Mouse (Mus musculus): ENCODE measurements at regions not wholly inside any gene's neighbourhood (a gene's known extent, or its start where the extent isn't known, plus 50 kb on each side); places are given as distances from the start of the nearest gene placed in this dataset.

DNA sequence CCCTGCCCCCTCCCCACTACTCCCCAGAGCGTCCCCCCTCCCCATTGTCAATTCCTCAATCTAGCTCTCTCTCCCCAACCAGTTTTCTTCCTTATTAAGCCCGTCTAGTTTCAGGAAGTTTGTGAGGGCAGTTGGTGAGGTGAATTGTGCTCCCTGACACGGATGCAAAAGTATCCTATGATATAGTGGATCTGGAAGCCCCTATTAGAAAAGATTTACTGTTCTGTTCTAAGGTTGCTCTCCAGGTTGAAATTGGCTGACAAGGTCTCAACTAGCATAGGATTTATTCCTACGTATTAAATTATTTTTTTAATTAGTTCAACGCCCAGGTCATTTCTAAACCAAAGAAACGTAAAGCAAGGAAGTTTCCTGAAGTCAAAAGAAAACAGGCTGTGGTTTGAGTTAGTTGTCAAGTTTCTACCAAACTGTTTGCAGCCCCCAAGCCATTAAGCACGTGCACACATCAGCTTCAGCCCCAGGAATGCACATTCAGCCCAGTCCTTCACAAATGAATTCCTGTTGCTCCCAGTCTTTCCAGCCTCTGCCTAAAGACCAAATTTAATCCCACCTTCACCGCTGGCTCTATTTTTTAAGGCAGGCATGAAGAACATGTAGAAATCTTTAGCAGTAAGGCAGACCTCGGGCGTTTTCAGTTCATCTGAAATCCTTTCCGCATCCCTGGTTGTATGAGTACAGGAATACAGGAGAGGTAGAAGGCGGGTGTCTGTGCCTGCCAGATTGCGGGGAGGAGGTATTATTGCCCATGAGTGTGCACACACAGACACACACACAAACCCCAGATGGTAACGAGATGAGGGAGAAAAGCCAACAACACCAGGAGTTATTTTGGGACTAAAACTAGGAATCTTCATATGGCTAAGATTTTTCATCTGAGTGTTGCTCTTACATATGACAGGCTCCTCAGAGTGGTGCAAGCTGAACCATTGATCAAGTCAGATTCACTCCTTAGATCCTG is 375.5 kb downstream of the Nuf2 start:
- DNase-seq = no peak

DNA sequence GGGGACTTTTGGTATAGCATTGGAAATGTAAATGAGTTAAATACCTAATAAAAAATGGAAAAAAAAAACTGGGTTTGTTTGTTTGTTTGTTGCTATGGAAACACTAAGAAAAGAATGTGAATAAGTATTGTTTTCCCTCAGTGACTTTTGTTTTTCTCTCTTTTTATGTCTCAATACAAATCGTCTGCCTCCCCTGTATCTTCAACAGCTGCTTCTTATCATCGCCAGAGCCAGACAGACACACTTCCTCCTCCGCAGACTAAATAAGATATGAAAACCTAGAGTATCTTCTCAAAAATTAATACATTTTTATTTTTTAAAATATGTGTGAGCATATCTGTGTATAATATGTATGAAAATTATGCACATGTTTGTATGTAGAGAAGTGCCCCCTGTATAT is 389.0 kb downstream of the Nuf2 start:
- no peak for DNase-seq

DNA sequence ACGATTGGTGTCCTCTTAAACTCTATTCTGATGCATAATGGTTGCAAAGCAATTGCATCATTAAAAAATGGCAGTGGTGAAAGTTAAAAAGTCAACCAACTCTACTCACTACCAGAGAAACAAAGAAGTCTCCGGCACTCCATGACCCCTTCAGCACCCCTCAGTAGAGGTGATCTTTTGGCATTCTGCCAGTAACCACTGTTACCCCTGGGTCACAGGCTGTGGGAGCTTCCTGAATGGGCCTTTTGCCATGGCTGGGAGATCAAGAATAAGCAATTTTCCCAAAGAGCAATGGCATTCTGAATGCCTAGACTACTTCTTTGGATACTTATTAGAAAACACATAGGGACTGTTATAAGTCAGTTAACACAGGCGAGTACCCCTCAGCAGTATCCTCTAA is 391.2 kb downstream of the Nuf2 start:
- DNase-seq = peak; percentile 48

DNA sequence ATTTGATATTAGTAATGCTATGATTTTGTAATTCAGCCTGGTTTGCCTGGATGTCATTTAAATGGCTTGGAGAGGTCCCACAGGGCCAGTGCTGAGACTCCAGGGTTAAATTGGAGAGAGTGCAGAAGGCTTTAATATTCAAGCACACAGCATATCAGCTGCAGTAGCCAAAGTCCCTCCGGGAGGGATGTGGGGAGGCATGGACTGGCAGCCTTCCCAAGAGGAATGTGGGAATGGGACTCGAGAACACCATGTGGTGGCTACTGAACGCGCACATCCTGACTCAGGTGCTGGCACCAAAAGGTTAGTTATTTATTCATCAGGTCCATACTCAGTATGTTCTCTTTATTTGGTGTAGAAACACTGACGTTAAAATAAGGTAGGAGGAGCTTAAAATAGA is 391.8 kb downstream of the Nuf2 start:
- DNase-seq = peak; percentile 78

DNA sequence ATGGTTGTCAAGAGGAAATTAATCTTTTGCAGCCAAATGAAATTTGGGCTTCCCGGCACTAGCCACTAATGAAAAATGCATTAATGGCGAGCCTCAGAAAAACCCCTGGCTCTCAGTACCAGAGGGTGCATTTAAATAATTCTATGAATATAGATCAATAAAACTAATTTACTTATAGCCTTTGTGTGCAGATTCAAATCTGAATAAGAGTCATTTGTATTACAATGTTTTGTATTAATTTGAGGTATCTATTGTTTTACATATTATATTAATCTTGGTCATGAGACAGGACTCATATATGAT is 392.1 kb downstream of the Nuf2 start:
- DNase-seq = no peak

DNA sequence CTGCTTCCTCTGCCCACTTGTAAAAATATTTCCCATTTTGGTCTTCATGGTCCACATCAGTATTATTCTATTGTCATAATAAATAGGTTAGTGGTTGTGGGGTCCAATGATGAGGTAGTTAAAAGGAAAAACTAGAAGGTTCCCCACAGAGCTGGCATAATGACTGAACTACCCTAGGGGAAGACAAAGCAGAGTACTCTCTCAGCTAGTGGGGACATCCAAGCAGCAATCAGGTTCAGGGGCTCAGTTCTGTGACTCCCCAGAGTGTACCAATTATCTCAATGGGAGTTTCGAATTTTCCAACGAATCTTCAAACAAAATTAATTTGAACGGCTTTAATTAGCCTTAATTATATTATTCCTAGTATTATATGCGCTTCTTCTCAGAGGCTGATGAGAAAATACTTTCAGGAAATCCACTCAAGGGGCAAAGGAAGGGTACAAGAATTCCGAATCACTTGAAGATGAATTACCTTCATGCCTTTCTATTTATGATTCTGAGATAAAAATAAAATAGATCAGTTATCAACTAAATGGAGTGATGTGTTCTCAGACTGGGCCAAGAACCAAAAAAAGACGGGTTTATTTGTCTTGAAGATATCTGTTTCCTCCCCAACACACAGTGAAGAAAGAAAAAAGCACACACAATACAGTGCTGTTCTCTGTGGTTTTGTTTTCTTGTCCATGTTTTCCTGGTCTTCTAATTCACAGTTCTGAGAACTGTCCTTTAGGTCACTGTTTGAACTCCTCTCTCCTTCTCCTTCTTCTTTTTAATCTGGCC is 392.7 kb downstream of the Nuf2 start:
- peak; percentile 5 for DNase-seq

DNA sequence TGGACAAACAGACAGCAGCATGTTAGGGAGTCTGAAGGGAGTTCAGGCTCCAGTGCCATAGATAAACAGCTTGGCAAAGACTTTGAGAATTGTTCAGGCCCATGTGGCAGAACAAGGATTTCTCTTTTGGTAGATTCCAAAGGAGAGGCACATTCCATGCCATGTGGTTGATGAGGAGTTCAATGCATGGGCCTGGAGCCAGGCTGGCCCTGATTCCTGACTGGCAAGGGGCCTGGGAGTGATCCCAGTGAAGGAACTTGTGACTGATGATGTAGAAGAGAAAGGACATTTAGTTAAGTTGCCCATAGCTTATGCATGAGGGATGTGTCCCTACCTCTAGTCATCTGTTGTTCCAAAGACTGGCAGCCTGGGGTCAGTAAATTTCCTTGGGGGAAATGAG is 395.7 kb downstream of the Nuf2 start:
- DNase-seq = peak; percentile 3

DNA sequence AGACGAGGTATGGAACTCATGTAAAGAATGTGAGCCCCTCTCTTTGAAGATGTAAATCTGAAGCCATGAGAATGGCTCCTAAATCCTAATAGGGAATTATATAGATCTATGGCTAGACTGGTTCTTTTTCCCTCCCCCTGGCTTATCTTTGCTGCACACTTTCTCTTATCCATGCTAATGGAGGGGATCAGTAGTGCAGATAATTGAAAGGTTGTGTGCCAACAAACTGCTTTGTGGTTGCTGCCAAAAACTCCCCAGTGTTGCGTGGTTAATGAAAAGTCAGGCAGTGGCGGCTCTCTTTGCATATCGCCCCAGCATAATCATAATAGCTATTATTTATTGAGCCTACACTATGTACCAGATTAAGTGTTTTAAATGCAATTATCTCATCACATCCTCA is 427.6 kb downstream of the Nuf2 start:
- DNase-seq = no peak

DNA sequence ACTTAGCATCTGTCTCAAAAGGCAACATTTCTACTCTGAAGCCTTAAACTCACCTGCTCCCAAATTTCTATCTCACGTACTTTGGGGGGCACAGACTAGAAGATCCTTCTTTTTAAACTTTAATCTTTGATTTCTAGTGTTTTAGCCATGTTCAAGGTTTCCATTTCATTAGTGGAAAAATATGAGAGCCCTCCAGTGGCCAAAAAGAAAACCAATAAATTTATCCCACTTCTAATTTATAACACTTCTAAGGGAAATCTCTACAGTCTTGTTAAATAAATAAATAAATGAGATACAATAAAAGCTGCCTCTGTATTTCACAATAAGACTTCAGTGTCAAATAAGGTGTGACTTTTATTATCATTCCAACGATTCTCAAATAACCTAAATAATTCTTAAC is 428.2 kb downstream of the Nuf2 start:
- DNase-seq = no peak

DNA sequence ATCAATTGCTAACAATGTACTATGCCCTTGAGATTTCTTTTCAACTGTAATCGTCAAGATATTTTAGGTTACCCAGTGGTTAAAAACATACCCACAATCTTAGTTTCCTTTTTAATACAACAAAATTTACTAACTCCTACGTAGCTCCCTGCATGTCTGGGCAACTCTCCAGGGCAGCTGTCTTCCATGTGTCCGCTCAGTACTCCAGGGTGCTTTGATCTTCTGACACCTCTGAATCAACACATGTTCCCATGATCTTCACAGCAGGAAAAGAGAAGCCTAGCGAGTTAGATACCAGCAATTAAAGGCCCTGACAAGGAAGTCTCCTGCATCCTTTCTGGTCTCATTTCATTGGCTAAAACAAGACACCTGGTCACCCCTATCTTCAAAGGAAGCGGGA is 432.0 kb downstream of the Nuf2 start:
- peak; percentile 38 for DNase-seq

DNA sequence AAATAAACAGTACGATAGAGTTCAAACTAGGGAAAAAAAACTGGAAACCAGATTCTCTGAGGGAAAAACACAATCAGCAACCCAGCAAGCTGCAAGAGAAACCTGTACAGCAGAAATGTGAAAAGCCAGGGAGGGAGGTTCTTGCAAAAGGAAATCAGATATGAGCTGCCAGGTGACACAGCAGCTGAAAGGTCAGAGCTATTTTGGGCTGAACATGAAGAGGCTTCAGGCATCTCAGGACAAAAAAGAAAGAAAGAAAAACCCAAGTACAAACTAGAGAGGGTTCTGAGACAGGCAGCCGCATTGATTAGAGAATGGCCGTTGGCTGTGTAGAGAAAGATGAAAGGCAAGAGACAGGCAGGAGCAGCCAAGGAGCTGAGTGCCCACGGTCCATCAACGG is 434.5 kb downstream of the Nuf2 start:
- DNase-seq = peak; percentile 4

DNA sequence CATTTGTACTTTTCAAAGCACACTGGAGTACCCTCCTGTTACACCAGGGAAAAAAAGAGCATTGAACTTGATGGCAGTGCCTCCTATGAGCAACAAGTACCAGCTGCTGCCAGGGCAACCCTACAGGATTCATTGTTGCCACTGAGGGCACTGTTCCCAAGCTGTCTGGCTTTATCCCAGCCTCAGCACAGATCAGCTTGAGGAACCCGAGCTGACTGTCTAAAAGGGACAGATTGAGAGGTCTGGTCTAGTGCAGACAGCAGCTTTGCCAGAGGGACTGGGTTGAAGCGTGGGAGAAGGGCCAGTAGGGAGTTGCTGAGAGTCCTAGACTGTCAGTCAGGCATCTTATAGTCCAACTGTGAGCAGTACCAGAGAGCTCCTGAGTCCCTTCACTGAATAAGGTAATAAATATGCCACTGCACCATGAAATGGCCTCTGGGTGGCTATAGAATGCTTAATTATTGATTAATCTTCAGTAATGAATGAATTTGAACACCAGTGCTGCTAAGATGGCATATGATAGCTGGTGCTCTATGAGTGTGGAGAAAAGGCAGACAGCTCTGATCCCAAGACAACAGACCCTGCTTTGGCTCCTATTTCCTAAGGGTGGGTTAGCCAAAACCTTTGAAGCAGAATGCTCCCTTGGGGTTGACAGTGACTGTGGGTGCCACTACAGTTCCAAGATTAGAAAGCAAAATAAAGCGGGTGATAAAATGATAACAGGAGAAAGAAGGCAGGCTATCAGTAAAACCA is 437.5 kb downstream of the Nuf2 start:
- DNase-seq = no peak

DNA sequence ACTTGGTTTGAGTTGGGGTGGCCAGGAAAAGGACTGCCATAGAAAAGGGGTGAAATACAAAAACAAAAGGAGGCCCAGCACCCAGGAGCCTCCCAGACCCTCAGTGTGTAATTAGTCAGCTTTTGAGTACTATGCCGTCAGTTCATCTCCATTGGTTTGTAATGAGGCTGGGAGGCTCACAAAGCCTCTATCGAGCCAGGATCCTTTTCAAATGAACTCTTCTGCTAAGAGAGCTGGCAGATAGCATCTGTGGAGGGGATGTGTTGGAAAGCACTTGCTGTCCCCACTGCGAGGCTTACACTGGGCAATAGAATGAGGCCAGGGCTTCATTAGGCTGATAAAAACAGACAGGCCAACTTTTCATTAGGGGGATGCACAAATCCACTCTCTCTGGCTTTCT is 445.2 kb downstream of the Nuf2 start:
- DNase-seq = no peak

DNA sequence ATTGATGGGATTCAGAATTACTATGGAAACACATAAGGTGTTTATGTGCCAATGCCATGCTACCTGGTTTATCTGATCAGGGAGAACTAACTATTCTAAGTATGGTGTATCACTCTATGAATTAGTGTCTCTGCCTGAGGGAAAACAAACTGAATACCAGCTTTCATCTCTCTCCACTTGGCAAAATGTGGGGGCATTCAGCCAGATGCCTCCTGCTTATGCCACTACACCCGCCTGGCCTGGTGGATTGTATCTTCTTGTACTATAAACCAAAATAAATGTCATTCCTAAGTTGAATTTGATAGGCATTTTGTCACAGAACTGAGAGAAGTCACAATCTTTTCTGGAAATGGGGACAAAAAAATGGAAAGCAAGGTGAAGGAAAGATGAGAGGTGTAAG is 450.6 kb downstream of the Nuf2 start:
- DNase-seq = no peak

DNA sequence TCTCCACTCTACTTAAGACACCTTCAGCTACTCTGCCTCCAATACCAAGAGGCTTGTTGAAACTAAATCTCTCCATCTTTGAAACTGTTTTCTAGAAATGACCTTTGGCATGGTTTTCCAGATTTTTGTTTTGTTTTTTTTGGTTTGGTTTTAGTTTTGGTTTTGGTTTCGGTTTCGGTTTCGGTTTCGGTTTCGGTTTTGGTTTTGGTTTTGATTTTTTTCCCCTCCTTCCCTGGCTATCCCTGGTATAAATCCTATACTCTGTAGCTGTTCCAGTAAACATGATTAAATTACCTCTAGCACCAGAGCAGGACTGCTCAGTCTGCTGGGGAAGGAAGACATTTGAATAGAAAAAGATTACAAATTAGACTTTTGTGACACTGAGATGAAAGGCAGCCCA is 454.0 kb downstream of the Nuf2 start:
- no peak for DNase-seq

DNA sequence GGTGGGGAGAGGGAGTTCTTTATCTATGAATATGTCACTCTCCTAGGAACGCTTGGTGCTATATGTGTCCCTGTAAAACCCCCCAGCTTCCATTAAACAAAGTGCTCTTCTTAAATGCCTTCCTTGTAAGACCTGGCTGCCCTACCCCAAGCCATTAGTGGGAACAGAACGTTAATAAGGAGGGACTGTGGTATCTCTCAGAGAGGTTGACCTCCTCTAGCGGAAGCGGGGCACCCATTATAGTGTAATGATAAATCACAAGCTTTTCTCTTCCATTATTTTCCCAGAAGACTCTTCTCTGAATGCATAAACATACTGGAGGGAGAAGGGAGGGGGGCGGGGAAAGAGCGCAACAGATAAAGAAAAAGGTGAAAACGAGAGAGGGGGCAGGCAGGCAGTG is 455.3 kb downstream of the Nuf2 start:
- DNase-seq = no peak

DNA sequence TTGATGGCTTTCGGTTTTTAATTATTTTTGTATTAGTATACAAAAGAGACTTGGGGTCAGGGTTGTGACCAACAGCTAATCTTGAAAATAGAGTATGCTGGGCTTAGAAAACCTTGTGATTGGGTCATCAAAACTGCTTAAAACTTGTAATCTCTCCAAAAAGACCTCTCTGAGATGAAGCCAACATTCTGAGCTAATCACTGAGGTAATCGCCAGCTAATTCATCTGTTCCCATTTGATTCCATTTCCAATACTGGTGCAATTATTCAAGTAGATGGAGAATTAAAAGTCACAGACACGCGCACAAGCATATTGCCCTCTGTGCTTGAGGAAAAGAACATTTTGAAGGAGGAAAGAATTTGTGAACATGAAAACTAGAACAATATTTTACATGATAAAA is 459.9 kb downstream of the Nuf2 start:
- DNase-seq = no peak

DNA sequence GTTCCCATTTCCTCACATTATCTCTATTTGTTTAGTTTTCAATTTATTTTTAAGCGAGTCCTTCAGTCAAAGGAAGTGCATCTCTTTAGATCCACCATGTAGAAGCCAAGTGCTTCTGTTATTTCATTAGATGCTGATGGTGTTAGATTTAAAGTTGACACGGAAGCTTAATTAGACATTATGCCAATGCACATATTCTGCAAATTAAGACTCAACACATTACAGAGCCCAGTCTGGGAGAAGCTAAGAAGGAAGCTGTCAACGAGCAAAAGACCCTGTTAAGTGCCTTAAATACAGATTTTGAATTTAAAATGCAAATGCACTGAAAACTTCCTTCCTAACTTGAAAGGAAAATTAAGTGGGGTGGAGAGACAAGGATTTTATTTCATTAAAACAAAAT is 461.6 kb downstream of the Nuf2 start:
- no peak for DNase-seq

DNA sequence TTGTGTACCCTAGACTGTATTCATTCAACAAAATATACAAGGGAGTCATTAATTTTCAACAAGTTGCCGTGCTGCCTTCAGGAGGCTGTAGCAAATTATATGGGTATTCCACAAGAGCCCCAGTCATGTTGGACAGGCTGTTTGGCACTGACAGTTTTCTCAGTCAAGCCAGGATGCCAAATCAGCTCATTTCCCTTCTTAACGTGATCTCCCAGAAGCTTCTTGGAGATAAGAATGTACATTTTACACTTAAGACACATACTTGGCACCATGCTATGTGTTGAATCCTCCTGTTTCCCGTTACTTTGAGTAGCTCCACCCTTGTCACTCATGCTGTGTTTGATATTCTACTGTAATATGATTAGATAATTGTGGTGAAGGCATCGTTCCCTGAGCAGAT is 464.5 kb downstream of the Nuf2 start:
- no peak for DNase-seq

DNA sequence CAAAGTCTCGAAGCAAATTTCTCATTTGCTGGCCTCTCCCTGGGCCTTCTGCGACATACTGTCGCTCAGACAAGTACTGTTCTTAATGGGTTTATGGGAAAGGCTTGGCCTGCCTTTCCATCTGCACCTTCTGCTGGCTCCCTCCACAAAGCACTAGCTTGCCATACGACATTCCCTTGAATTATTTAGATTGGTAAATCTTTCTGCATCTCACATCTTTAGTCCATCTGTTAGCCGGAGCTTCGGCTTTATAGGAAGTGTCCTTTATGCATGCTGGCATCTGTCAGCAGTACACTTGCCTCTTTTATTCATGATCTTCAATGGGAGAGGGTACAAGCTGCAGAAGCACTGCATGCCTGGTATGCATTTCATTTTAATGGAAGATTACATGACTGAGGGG is 470.6 kb downstream of the Nuf2 start:
- no peak for DNase-seq

DNA sequence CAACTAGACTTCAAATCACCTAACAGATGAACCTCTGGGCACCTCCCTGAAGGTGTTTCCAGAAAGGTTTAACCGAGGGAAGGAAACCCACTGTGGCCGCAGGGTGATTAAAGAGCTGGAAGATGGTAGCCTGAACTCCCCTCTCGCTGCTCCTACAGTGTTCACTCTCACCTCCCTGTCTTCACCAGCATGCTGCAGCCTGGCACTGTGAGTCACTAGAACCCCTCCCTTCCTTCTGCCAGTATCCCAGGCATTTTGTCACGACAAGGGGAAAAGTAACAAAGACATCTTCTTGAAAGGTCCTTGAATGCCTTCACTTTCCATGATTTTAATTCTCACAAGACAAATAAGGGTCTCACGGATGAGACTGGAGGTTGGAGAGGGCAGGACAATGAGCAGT is 471.1 kb downstream of the Nuf2 start:
- no peak for DNase-seq

DNA sequence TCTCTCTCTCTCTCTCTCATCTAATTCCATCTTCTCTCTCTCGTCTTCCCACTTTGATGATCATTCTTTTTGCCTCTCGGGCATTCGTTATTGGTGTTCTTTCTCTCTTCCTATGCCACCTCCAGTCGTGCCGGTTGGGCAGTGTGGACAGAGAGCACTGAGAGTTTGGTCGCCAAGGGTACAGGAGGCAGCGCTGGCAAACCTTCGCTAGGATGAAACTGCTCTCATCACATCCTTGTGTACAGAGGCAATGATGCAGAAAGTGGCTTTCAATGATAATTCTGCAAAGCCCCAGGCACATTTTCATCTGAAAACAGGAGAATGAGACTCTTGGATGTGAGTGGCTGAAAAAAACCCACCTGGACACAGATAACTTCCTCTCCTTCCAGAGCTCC is 479.4 kb downstream of the Nuf2 start:
- DNase-seq = no peak

DNA sequence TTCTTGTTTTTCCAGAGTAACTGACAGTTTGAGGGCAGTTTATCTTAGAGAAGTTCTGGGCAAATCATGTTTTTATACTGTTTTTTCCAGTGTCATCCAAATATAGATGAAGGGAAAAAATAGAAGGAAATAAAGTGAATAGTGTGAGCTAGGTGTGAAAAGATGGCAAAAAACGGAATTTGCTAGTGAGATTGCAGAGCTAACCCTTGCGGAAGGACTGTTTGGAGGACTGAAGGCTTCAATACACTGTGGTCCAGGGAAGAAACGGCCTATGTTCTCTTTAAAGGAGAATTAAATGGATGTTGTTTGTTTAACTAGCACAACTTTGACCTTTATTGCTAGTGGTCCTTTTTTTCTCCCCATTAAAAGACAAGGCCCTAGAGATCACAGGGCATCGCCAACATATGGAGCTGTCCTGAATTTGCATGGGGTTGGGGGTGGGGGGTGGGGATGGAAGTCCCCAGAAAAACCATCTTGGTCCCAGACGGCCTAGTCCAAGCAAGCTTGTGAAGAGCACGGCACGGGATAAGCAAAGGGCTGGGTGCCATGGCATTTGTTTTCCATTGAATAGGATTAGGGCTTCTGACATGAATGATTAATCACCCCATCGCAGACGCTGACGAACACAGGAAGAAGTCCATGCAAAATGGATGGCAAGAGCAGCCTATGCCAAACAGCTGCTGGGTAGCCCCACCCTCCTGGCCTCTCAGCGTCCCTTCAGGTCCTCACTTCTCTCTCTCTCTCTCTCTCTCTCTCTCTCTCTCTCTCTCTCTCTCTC is 480.0 kb downstream of the Nuf2 start:
- DNase-seq = peak; percentile 18

Data from kidney, adult 11 months (tissue).